Mouse (Mus musculus): Measurements from ENCODE around the gene Pigk.

Gene Pigk

GRCm38 (mm10) chr3:152843925-152844324 lies 130.0 kb downstream of the Pigk start:
- no peak for DNase-seq (ENCODE audit: low spot score)

DNA sequence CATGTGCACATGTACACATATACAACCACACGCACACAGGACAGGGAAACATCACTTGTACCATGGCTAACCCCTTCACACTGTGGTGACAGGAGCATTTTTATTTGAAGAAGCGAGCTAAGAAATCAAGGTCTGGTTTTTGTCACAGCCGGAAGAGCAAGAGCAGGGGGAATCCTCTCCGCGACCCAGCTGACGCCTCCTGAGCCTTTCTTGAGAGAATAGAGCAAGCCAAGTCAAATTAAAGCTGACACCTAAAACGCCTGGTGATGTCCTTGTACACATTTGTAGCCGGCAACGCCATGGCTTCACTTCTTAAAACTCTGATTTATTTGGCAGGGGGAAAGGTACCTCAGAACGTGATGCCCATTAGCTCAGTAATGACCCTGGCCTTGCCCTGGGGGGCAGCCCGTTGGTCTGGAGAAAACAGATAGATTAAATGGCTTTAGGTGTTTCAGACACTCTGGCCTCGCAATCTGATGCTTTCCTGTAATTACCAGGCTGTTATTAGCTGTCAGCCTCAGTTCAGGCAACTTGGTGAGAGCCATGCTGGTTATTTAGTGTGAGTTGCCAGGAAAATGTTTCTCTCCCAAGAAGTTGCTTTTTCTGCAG lies 141.2 kb downstream of the Pigk start:
- DNase-seq (ENCODE audit: low spot score) = no peak

DNA sequence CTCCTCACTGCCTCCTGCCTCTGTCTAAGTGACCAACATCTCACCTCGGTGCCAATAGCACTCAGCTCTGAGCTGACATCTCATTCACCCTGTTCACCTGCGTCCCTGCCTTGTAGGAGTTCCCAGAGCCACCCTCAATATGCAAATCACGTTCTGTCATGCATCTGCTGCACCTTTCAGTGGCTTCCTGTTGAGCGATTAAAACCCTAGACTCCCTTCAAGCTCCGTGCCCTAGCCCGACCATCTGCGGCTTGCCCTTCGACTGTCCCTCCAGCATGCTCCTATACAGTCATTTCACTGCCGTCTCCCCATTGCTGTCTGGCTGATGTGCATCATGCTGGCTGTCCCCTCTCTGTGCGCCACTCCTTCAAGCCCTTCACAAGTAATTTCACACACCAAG lies 142.2 kb downstream of the Pigk start:
- no peak for DNase-seq (ENCODE audit: low spot score)

- DNase-seq (ENCODE audit: low spot score) = no peak
Observed at GRCm38 (mm10) chr3:152861450-152861849, 147.6 kb downstream of the Pigk start.

GRCm38 (mm10) chr3:152861978-152862377 lies 148.1 kb downstream of the Pigk start:
- no peak for DNase-seq (ENCODE audit: low spot score)

DNA sequence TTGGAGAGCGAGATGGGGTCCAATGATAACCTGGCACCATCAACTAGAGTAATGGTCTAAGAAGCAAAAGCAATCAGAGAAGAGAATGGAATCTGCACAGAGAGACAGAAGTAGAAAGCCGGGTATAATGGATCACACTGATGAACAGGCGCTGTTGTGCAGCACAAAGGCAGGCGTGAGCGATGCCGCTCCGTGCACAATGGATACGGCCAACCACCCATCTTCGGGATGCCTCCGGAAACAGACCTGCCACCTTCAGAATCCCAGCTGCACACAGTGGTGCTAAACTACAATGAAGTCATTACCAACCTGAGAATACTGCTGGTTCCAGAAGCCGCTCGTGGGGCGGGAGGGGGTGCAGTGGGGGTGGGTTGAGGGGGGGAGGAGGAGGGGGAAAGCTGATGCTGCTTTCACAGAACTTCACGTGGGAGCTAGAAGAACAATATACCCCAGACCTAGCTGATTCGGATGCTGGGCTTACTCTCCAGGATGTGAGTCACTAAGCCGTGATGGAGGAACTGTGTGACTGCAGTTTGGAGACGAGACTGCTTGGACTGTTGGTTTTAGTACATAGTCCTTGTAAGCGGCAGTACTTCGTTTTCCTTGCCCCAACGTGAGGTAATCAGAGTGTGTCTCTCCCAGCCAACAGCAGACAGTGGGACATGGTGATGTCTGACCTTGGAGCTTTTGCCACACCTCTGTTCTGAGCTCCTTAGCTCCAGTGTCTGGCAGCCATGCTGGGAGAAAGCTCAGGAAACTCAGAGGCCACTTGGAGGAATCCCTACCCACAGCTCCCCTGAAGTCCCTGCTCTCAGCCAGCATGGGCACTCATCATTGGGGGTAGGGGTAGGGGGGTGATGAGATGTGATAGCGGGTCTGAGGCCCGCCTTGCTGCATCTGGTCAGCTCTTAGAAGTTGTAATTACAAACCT lies 152.4 kb downstream of the Pigk start:
- DNase-seq (ENCODE audit: low spot score) = no peak

GRCm38 (mm10) chr3:152867654-152868525 lies 154.0 kb downstream of the Pigk start:
- DNase-seq (ENCODE audit: low spot score) = no peak

DNA sequence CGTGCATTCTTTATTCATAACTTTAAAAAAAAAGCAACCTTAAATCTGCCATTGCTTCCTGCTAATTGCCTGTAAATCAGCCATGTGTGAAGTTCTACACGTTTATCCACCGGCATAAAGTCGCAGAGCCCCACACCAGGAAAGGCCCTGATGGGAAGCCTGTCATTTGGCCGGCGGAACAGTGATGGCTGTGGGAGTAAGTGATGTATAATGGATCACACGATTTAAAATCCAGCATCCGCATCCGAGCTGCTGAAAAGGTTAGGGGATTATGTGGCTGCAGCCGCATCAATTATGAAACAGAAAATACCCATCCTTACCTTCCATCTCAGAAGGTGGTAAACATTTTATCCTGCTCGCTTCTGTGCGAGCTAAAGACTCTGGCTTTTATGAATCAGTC lies 158.2 kb downstream of the Pigk start:
- DNase-seq (ENCODE audit: low spot score) = no peak

GRCm38 (mm10) chr3:152872596-152872995 lies 158.7 kb downstream of the Pigk start:
- no peak for DNase-seq (ENCODE audit: low spot score)

- no peak for DNase-seq (ENCODE audit: low spot score)
Observed at GRCm38 (mm10) chr3:152874431-152875355, 160.8 kb downstream of the Pigk start.

DNA sequence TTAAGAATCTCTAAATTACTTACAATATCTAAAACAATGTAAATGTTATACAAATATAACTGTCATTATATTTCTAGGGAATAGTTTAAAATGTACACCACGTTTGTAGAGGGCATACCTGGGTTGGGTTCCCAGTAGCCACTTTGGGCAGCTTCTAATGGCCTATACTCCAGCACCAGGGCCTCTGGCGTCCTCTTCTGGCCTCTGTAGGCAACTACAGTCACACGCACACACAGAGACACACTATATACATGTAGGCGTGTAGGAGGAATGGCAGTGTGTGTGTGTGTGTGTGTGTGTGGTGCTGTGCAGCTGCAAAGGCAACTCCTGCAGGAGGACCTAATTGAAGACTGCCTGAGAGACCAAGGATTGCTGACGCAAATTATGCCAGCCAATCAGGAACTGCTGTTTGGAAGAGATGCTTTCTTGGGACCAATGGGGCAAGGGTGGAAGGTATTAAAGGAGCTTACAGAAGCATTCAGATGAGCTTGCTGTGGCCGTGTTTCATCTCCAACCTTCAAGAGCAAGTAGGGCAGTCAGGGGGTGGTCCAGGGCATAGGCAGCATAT lies 161.9 kb downstream of the Pigk start:
- no peak for DNase-seq (ENCODE audit: low spot score)

DNA sequence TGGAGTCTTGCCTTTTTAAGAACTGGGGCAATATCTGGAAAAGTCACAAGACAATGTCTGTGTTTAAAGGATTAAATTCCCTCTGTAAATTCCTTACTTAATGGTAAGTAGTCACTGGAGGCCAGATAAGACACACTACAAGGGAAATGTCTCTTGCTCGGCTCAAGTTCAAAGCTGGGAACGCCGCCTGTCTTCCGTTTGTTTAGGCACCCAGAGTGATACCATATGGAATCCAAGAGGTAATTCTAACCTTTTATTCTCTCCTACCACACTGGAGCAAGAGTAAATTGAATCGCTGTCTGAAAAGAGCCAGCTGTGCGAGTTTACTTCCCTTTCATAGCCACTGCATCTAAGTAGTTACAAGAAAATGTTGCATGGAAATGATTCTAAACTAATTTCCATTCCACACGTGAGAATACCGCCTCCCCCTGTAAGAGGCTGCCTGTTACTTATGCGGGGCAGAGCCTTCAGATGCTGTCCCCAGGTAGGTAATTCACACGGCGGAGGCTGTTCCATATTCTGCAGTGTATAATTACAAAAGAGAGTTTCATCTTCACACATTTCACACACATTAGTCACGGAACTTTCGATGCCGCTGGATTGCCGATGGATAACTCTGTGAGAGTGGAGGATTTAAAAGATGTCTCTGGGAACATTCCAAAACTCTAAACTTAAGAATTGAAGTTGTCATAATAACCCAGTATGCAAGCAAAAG lies 166.4 kb downstream of the Pigk start:
- DNase-seq (ENCODE audit: low spot score) = no peak

- no peak for DNase-seq (ENCODE audit: low spot score)
Observed at GRCm38 (mm10) chr3:152881706-152882105, 167.8 kb downstream of the Pigk start.

GRCm38 (mm10) chr3:152883556-152883955 lies 169.7 kb downstream of the Pigk start:
- DNase-seq (ENCODE audit: low spot score) = no peak

DNA sequence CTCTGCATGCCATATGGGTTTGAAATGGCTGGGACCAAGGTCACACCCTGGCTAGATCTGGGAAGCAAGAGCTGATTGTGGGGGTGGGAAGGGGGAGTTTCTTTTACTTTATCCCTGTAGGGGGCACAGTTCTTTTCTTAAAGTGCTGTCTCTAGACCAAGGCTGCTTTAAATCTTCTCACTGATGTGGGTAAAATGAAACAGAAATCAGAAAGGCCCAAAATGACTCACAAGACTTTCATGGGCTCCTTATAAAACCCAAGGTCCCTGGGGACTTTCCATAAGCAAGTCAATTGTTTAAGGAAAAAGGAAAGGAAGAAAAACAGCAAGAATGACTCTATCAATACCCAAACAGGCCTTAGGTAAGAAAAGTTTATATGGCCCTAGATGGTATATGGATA lies 172.8 kb downstream of the Pigk start:
- no peak for DNase-seq (ENCODE audit: low spot score)

DNA sequence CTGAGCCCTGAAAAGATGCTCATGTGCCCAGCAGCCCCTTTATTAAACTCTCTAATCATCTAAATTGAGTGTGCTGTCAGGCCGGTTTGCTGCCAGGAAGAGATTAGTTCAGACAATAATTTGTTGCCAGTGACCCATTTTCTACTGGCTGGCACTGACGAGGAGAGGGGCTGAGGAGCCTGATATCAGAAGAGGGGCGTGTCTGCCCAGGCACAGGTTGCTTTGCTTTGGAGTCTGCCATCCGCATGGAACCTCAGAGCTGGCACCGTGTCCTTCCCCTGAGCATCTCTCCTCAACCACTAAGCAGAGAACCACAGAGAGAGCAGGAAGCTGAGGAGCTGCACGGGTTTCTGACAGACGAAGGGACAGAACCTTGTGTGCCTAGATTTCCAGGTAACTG lies 174.2 kb downstream of the Pigk start:
- DNase-seq (ENCODE audit: low spot score) = no peak

DNA sequence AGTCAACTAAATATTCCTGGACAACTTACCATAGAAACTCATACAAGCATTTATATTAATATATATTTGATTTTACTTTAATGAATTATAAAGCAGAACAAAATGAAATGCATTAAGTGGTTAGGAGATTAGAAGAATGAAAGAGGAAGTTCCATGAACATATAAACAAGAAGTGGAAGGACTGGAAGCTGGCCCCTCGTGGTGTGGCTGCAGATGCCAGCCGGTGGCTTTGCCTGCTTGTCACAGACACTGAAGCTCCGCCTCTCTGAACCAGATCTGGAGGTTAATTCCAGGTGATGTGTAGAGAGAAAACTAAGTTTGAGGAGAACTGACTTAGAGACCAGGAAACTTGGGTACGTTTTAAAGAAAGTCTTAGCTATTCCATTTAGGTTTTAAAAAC lies 181.0 kb downstream of the Pigk start:
- DNase-seq (ENCODE audit: low spot score) = no peak

DNA sequence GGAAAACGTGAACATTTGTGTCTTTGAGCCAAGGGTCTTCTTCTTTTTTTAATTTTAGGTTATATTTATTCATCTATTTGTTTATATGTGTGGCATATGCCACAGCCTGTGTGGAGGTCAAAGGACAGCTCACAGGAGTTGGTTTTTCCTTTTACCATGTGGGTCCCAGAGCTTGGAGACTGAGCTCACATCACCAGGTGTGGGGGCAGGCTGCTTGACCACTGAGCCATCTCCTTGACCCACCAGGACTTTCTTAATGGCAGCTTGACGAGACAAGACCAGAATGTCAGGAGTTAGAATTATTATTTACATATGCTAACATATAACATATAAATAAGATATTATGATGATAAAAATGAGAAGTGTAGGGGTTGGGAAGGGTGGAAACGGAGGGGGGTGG lies 182.2 kb downstream of the Pigk start:
- no peak for DNase-seq (ENCODE audit: low spot score)

DNA sequence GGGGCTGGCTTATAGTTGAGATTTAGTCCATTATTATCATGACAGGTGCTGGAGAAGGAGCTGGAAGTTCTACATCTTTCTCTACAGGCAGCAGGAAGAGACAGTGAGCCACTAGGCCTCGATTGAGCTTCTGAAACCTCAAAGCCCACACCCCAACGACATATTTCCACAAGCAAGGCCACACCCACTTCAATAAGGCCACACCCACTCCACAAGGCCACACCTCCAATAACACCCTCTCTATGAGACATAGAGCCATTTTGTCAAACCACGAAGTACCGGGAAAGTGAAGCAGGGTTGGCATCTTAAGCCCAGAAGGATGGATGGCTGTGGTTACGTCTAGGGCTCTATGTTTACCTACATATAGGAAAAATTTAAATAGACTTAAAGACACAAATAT lies 183.3 kb downstream of the Pigk start:
- no peak for DNase-seq (ENCODE audit: low spot score)

DNA sequence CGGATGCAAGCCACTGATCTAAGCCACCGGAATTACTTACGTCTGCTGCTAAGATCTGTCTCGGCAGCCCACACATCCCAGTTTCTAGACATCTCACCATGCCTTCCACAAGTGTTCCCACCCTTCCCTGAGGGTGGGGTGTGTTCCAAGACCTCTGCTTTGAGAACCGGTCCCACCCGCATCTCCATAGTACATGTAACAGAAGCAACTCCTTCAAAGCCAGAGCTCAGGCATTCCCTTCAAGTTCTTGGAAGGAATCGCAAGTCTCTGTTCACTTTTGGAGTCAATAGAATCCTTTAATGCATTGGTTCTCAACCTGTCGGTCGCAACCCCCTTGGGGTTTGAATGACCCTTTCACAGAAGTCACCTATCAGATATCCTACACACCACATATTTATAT lies 185.0 kb downstream of the Pigk start:
- DNase-seq (ENCODE audit: low spot score) = no peak

DNA sequence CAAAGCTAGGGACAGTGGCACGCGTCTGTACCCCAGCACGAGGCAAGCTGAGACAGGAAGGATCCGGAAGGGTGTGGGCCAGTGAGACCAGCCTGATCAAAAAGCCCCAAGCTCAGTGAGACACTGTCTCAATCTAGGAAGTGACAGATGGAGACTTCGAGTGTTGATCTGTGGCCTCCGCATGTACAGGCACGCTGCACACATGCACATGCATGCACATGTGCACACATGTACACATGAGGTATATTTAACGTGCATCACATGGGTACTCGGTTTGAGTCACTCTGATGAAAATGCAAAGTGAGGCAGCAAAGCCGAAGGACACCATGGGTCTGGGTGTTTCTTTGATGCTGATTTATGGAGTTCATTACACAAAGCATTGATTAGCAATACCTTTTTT lies 191.1 kb downstream of the Pigk start:
- no peak for DNase-seq (ENCODE audit: low spot score)
